Mouse (Mus musculus): ENCODE results near the gene Gm5475.

The Gm5475 gene

GRCm38 (mm10) chr15:100413306-100413705 is 8.6 kb upstream of the Gm5475 start:
- no peak for DNase-seq (ENCODE audit: low read depth, low spot score)

DNA sequence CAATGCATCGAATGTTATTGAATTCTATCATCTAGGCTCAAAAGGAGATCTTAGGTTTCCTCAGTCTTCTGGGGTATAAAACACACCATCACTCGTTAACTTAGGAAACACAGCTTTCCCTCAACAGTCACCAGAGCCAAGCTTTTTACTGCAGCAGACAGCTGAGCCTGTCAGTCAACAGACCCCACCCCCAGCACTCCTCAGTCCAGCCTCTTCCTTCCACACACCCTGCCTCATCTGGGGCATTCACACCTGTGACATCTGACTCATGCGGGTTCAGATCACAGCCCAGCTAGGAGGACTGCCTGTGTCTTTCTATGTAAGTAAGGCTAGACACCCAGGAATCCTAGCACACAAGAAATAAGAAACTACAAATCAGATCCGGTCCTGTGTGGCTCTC is 7.9 kb upstream of the Gm5475 start:
- peak; percentile 88 for DNase-seq (ENCODE audit: low read depth, low spot score)

DNA sequence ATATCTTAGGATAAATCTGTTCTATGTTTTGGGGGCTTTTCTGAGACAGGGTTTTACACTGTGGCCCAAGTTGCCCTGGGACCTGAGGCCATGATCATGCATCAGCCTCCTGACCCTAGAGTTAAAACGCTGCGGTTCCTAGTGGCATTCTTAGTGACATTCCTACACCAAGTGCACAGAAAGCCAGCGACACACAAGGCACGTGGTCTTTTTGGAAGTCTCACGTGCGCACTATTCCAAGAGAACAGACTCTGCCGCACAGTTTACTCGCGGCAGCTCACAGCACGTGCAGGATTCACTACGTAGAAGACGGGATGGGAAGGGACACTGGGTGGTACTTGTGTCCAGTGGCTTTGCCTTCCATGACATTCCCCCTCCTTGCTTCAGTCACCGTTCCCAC is 7.0 kb upstream of the Gm5475 start:
- DNase-seq (ENCODE audit: low read depth, low spot score): no peak

DNA sequence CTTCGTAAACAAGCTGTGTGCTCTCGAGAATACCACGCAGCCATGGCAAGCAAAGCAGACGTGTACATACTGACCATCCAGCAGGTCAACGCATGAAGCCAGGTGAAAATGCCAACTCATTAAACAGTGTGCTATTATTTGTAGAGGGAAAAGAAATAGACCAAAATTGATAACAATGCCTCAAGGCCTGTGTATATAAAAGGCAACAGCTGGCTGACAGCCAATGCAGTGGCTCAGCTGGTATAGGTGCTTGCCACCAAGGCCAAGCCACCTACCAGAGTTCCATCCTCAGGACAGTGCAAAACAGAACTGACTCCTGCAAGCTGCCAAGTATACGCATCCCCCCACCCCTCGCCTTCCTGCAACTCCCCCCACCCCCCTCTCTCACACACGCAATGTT is 6.3 kb upstream of the Gm5475 start:
- no peak for DNase-seq (ENCODE audit: low read depth, low spot score)

DNA sequence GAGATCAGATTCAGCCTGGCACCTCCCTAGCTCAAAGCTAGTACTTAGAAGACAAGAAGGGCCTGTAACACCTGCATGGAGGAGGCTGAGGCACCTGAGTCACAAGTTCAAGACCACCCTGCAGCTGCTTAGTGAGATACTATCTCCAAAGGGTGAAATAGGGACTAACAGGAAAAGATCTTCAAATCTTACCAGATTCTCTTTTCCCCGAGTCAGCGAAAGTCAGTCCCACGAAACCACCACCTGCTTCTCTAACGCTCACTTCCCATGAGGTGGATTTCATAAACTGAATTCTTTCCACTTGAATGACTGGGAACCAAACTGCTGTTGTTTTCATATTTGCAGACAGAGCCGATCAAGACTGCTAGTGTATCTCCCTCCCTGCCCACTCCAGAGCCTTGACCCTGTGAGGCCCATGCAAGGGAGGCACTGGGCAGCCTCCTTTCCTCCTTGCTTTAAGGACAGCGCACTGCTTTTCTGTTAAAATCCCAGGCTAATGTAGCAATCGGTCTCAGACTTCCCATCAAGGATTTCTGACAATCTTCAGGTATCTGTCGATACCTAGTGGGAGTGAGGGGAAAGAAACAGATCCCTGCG is 4.0 kb upstream of the Gm5475 start:
- no peak for DNase-seq (ENCODE audit: low read depth, low spot score)

DNA sequence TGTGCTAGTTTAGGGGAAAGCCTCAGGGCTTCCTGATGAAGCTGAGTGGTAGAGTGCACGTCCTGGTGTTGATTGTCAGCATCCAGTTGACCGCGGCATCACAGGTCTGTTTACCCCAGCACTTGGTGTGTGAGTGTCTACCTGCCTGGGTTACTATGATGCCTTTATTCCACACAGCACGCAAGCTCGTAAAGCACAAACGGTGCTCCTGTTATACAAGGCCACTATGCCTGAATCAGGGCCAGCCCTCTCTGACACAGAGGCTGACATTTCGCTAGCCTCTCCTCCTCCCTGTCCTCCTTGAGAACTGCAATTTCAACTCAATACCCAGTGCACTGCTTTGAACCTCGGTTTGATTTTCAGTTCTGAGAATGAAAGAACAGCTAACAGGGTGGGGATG is 2.6 kb upstream of the Gm5475 start:
- peak; percentile 72 for DNase-seq (ENCODE audit: low read depth, low spot score)

DNA sequence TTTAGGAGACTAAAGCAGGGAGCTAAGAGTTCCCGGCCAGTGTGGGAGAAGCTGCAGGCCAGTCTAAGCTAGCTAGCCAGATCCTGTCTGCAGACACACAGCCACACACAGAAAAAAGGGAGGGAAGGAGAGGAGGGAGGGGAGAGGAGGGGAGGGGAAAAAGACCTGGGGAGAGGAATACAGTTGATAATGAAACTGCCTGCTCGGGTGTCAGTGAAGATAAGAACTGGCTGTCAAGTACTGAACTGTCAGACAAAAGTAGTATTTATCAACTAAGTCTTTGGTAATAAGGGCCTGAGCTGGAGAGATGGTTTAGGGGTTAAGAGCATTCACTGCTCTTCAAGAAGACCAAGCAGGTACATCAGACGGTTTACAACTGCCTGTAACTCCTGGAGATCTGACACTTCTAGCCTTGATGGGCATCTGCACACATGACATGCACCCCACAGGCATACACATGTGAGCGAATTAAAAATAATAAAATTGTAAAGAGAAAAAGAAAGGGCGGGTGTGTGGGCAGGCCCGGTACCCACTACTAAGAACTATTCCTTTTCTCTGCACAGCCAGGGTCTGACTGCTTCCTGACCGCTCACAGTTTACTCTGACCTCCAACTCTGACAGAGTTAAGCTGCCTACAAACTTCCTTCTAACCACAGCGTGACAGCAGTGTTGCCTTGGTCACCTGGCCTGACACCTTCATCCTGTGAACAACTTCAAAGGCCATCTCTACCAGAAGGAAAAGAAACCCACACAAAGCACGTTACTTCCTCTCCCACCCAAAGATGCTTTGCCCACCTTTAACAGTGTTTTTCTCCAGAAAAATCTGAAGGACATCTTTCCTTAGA is 1.8 kb upstream of the Gm5475 start:
- no peak for DNase-seq (ENCODE audit: low read depth, low spot score)

GRCm38 (mm10) chr15:100421059-100421757 is 739 bp upstream of the Gm5475 start:
- DNase-seq (ENCODE audit: low read depth, low spot score): no peak

DNA sequence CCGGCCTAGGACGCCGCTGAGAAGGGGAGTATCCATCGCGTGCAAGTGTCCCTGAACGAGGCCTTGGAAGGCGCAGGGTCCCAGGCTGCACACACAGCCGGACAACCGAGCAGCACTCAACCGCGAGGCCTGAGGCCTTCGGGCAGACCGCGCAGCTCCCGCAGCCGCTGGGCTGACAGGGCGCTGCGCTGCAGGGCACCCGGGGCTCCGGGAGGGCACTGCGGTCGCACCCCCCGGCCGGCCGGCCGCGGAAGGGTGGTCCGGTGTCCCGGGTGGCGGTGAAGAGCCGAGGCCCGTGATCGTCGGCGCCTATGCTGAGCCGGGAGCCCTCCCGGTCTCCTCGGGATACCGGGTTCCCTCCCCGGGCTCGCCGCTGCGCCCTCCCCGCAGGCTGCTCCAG is 529 bp downstream of the Gm5475 start:
- DNase-seq (ENCODE audit: low read depth, low spot score): no peak

GRCm38 (mm10) chr15:100422899-100423860 is 1.2 kb downstream of the Gm5475 start:
- DNase-seq (ENCODE audit: low read depth, low spot score): peak; percentile 95

DNA sequence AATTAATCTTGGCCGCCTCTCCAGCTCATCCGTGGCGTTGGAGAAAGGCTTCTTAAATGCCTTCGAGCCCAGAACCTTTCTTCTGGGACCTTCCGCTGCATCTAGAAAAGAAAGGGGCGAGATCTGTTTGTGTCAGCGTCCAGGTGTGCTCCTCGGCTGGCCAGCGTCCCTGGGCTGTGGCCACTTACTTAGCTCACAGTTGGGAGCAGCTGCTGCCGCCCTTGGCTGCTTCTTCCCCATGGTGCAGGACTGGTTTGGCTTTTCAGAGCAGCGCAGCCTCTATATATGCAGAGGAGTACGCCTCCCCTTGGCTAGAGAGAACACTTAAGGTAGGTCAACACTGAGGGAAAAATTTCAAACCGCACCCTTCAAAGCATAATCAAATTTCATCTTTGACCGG is 2.0 kb downstream of the Gm5475 start:
- no peak for DNase-seq (ENCODE audit: low read depth, low spot score)

DNA sequence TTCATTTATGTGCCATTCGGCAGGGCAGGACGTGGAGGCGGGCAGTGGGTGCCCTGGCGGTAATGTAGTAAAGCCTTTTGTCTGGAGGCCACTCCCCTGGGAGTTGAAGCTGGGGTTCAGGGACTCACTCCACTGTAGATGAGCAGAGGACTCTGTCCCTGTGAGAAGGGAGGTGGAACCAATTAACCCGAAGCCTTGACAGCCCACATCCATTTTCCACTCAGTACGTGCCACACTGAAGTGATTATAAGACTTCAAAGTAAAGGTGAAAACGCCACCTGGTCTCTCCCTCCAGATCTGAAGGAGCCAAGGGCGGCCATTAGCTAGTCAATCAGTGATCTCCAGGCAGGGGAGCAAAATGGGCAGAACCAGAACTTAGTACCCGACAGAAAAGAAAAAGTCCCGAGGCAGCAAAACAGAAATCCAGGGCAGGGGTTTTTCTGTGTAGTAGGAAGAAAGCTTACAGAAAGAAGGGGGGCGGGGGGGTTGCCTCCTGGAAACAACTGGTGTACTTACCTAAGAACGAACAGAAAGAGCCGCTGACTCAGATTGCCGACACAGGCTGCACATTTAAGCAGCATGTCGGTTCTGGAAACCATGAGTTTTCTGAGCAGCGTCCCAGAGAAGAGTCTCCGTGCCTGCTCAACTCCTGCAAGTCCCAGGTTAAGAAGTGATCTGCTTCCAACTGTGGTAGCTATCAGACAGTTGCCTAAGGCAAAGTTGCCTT is 2.6 kb downstream of the Gm5475 start, which contains the start of gene Slc11a2:
TSS of gene Slc11a2 (minus strand) at position 677 of the 727 bp plus-strand sequence.
- no peak for DNase-seq (ENCODE audit: low read depth, low spot score)

- no peak for DNase-seq (ENCODE audit: low read depth, low spot score)
Measured at GRCm38 (mm10) chr15:100428296-100428905, 6.5 kb downstream of the Gm5475 start.

DNA sequence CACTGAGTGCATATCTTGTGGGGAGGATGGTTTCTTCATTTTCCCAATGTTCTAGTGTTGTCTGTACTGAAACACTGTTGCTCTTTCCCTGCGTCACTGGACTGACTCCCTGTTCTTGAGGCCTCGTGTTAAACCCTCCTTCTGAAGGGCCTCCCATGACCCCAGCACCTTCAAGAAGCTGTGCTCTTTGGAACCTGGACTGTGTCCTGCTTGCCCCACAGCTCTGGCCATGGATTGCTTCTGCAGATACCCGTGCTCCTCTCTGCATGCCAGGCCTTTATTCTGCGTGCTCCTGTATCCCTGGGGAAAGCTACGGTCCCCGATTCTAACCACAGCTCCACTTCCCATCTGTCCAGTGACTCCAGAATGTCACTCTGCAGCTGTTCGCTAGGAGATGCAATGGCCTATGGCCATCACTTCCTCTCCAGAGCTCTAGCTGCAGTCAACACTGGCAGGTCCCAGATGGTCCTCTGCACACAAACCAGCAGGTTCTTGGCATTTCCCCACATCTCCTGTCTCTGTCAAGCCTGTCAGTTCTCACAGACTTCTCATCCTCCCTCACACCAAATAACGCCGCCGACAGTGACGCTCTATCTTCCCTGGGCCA is 8.1 kb downstream of the Gm5475 start:
- DNase-seq (ENCODE audit: low read depth, low spot score): no peak

- DNase-seq (ENCODE audit: low read depth, low spot score): no peak
Measured at GRCm38 (mm10) chr15:100433234-100433633, 11.3 kb downstream of the Gm5475 start.

DNA sequence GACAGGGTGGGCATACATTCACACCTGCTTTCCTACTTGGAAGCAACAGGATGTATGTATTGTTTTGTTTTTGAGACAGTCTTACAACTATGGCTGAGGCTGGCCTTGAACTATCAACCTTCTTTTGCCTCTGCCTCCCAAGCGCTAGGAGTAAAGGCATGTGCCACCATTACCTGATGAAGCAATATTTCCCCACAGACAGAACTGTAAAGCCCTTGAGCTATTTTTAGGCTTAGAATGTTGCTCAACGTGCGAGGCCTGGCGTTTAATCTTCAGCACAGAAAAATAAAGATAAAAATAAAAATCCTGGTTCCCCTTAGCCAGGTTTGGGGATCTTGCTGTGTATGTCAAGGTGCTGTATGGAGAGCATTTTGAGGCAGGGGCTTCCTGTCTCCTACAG is 14.2 kb downstream of the Gm5475 start:
- no peak for DNase-seq (ENCODE audit: low read depth, low spot score)

- no peak for DNase-seq (ENCODE audit: low read depth, low spot score)
Measured at GRCm38 (mm10) chr15:100436518-100436917, 14.6 kb downstream of the Gm5475 start.

- DNase-seq (ENCODE audit: low read depth, low spot score): peak; percentile 95
Measured at GRCm38 (mm10) chr15:100443126-100443922, 21.4 kb downstream of the Gm5475 start.

- DNase-seq (ENCODE audit: low read depth, low spot score): no peak
Measured at GRCm38 (mm10) chr15:100446887-100447286, 24.9 kb downstream of the Gm5475 start.
